Mouse (Mus musculus): Measurements from ENCODE around the gene Gm49027. TPM values are rescaled to one million over a fixed set of nuclear protein-coding genes. Genes with fewer than 3 reads are reported as not detected.
A peak's percentile ranks its signal among the peaks of the same experiment; 100 is the strongest.

The Gm49027 gene
- total RNA-seq, 2 experiments from 2014 or later = 4.3 to 11.6 TPM

DNA sequence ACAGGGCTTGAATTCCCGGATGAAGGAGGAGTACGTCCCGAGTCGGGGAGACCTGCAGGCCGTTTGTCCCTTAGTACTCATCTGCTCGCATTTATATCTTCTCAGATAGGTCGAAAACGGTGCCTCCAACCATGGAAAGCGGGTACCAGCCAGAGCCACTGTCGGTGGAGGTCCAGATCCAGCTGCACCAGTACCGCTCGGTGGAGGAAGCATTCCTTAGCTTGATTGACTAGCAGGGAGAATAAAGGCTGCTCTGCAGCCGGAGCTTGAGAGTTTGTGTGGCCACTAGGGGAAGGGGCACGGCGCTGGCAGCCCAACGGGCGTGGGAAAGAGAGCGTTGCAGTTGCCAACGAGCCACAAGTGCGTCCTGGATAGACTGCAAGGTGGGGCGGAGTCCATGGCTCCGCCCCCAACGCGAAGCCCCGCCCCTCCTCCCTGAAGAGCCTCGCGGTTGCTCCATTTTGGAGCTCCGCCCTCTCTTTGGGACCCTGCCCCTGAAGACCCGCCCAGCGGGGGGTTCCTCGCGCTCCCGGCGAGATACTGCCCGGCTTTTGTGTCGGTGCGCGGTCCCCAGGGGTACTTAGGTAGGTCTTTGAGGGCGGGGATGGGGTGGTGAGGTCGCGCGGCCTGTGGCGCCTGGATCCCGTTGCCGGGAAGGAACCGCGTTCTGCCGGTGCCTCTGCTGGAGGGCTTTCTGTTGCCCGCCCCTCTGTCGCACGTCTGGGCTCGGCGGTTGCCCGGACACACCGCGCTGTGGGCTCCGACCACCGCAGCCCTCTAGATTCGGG lies 17.2 kb downstream of the Gm49027 start:
- peak; percentile 72 to 79 for DNase-seq (ENCODE audit: low spot score in 2 of 2)

DNA sequence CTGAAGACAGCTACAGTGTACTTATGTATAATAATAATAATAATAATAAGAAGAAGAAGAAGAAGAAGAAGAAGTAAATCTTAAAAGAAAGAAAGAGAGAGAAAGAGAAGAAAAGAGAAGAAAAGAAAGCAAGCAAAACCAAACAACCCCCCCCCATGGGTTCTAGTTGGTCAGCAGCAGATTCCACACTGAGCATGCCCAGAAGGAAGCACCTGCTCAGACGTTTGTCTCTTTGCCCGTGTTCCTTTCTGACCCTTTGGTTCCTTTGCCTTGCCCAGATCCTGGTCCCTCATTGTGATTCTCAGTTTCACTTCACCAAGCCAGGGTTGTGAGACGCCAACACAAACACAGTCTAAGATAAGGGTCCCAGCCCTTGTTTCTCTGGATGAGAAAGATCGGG lies 23.3 kb downstream of the Gm49027 start:
- DNase-seq (ENCODE audit: low spot score in 2 of 2) = no peak

DNA sequence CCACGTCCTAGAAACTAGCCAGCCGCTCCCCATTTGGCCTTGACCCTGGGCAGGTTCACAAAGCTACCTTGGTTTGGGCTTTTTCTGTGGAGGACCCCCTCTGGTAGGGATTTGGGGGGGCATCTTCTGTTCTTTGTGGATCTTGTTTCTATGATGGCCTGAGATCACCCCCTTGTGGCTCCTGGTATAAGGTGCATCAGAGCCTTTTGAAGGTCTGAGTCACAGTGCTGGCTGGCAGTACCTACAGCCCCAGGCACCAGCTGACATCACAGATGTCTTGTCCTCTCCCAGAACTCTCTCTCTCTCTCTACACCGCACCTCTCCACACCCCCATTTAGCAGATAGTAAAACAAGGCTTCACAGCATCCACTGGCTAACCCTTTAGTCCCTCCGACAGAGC lies 25.6 kb downstream of the Gm49027 start:
- DNase-seq (ENCODE audit: low spot score in 2 of 2) = peak in 1 of 2 experiments; percentile 23

DNA sequence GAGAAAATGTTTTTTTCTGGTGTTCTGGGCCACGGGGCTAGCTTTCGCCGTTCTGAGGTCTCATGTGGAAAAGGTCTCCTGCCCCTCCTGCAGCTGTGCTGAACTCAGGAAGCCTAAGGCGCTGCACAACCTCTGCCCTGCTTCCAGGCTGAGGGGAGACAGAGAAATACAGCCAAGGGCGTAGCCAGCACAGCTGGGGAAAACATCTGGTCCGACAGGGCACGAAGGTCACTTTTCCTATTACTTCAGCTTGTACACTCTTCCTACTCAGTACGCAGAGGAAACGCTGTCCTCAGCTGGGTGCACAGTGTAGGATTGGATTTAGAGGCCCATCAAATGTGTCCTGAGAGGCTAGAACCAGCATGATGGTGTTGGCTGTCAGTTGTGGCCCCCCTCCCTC lies 35.4 kb downstream of the Gm49027 start:
- DNase-seq (ENCODE audit: low spot score in 2 of 2) = no peak

DNA sequence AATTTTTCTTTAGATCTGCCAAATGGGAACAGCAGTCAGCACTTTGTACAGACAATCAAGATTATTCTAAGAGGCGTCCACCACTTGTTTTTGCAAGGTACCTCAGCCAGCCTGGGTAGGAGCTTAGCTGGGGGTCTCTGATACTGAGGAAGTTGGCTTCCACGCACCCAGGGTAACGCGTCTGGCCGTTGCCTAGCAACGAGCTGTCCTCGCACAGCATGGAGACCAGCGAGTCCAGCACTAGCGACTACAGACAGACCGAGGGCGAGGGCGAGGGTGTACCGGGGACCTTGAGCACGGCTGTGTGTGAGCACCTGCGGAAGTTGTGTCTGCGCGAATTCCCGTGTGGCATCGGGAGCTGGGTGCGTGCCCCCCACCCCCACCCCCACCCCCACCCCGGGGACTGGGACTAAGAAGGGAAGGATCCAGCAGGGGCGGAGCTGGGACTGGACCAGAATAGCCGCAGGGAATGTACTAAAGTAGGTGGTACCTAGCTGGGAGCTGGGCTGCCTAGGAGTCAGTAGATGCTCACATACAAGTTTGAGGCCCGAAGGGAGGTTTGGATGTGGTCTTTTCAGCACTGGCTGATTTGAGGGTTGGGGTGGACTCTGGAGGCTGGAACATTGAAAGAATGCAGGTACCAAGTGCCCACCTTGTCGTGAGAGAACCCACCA lies 36.0 kb downstream of the Gm49027 start, which contains the start of the genes Lrrc43 and Il31:
Lrrc43 (plus strand) TSS at position 194 of the 674 bp plus-strand sequence.
Il31 (minus strand) TSS at position 378 of the 674 bp plus-strand sequence.
- DNase-seq (ENCODE audit: low spot score in 2 of 2) = no peak

DNA sequence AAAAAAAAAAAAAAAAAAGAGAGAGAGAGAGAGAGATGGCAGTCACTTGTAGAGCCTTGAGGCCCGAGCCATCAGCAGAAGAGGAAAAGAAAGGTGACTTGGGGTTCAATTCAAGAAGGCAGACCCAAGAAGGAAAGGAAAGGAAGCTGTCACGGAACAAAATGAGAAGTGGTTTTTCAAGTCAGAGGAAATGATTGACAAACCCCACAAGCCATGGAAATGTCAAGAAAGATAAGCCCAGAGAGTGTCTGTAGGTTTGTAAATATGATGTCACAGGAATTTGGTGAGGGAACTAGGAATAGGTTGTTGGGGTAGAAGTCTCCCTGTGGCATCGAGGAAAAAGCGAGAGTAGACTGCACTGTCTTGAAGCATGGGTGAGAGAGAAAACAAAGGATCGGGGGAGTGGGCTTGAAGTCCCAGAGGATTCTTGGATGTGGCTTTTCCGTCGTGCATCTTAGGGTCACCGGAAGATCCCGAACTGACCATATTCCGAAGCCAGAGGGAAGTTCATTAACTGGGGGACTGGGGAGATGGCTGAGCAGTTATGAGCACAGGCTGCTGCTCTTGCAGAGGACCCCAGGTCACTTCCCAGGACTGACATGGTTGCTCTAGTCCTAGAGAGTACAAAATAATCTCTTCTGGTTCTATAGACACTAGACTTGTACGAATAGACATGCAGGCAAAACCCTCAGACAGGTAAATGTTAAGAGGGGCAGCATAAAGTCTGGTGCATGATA lies 37.5 kb downstream of the Gm49027 start:
- DNase-seq (ENCODE audit: low spot score in 2 of 2) = no peak

DNA sequence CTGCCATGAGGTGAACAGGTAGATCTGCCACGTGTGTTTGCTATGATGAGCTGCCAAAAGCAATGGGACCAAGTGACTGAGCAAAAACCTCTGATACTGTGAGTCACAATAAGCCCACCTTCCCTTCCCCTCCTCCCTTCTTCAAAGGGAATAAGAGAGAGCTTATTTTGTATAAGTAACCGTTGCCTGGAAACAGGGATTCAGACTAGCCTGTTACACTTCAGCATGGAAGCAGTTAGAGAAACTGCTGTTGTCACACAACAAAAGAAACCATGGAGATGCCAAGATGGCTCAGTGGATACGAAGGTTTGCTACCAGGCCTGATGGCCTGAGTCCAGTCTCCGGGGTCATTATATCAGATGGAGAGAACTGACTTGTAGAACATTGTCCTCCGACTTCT lies 51.5 kb downstream of the Gm49027 start:
- DNase-seq (ENCODE audit: low spot score in 2 of 2) = no peak

DNA sequence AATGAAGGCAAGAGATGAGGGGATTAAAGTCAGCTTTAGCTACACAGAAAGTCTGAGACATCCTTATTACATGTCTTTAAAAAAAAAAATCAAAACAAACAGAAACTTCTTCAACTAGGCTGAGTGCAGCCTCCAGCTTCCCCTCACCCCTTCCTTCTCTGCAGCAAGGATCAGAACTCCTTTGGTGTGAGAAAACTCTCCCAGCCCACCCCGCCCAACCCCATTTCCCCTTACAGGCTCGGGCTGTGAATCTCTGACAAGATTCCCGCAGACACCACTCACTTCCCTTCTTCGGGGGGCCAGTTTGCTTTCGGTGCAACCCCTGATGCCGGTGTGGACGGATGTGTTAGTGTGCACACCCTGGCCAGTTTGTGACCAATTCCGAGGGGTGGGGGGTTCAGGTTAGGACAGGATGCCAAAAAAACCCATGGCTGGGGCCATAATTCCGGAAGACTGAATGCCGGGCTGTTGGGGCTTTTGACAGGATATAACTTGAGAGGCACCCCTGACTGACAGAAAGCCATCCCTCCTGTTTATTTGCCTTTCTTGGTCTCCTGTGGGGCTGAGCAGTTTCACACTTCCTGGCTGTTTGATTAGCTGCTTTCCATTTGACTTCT lies 54.4 kb downstream of the Gm49027 start:
- DNase-seq (ENCODE audit: low spot score in 2 of 2) = no peak

DNA sequence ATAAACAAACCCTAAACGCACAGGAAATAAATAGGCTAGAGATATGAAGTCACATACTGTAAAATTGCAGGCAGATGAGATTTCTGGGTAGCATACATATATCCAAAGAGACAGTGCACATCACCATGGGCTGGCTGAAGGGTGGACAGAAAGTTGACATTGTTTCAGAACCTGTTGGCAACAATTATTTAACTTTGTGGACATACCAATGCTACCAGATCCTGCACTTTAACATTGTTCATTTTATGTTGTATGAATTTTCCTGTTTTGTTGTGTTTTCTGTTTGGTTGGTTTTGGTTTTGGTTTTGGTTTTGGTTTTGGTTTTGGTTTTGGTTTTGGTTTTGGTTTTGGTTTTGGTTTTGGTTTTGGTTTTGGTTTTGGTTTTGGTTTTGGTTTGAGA lies 60.6 kb downstream of the Gm49027 start:
- no peak for DNase-seq (ENCODE audit: low spot score in 2 of 2)

Small RNA genes within 50 kb of the gene (microRNA-seq; reads per million reads assigned to microRNA genes)
- 2.4 to 3.7 reads per million in 2 experiments for gene Mir7647 (ENCODE audit: borderline number of aligned reads in 2 of 2)

Other genes starting within 250 kb of the Gm49027 start
- 1 to 10 TPM; 6.9 to 7.1 TPM for gene Bcl7a, start 181.7 kb downstream of the Gm49027 start, total RNA-seq (2021)
- gene Mlxip, start 130.7 kb downstream of the Gm49027 start, total RNA-seq (2021) = 10 to 100 TPM; 18.5 to 26.8 TPM
- not detected for gene Lrrc43, start 36.2 kb downstream of the Gm49027 start, total RNA-seq (2021)
- not detected for gene Il31, start 36.0 kb downstream of the Gm49027 start, total RNA-seq (2021)
- gene B3gnt4, start 15.0 kb downstream of the Gm49027 start, total RNA-seq (2021) = under 1 TPM; 0.35 to 0.36 TPM
- 10 to 100 TPM; 73.5 to 83.4 TPM for gene Diablo, start 1.3 kb downstream of the Gm49027 start, total RNA-seq (2021)
- gene Vps33a, start 47.5 kb upstream of the Gm49027 start, total RNA-seq (2021) = 10 to 100 TPM; 43.8 to 49.3 TPM
- 10 to 100 TPM; 66.0 to 74.2 TPM for gene Clip1, start 159.1 kb upstream of the Gm49027 start, total RNA-seq (2021)
- 10 to 100 TPM; 33.1 to 45.2 TPM for gene Zcchc8, start 195.6 kb upstream of the Gm49027 start, total RNA-seq (2021)
- 10 to 100 TPM; 65.4 to 76.6 TPM for gene Rsrc2, start 223.9 kb upstream of the Gm49027 start, total RNA-seq (2021)
- under 1 TPM; 0.53 to 0.90 TPM for gene Kntc1, start 224.2 kb upstream of the Gm49027 start, total RNA-seq (2021)

Measured in adrenal gland, adult 18-20 months (tissue).